Mouse (Mus musculus): ENCODE results near the gene Sbsn. TPM values are rescaled to one million over a fixed set of nuclear protein-coding genes. Genes with fewer than 3 reads are reported as not detected.

Gene Sbsn
- polyA plus RNA-seq, 1 experiment, result 4.7 TPM

Other genes starting within 250 kb of the Sbsn start
- gene Arhgap33, start 216.4 kb upstream of the Sbsn start, polyA plus RNA-seq (2012; rRNA removed), result 9.3 and 13.5 TPM in 2 replicates
- 68.9 and 72.1 TPM in 2 replicates for gene Hspb6, start 199.3 kb upstream of the Sbsn start, polyA plus RNA-seq (2012; rRNA removed)
- 13.3 and 13.9 TPM in 2 replicates for gene Proser3, start 199.2 kb upstream of the Sbsn start, polyA plus RNA-seq (2012; rRNA removed)
- 28.9 and 31.8 TPM in 2 replicates for gene Lin37, start 191.6 kb upstream of the Sbsn start, polyA plus RNA-seq (2012; rRNA removed)
- gene U2af1l4, start 188.2 kb upstream of the Sbsn start, polyA plus RNA-seq (2012; rRNA removed), result 46.8 and 55.9 TPM in 2 replicates
- gene Gm49396, start 188.1 kb upstream of the Sbsn start, polyA plus RNA-seq (2012; rRNA removed), result 1.4 and 1.6 TPM in 2 replicates
- gene Psenen, start 187.8 kb upstream of the Sbsn start, polyA plus RNA-seq (2012; rRNA removed), result 134 and 146 TPM in 2 replicates
- gene Igflr1, start 186.0 kb upstream of the Sbsn start, polyA plus RNA-seq (2012; rRNA removed), result 4.0 and 5.0 TPM in 2 replicates
- 37.4 and 45.6 TPM in 2 replicates for gene Kmt2b, start 162.7 kb upstream of the Sbsn start, polyA plus RNA-seq (2012; rRNA removed)
- gene Zbtb32, start 152.6 kb upstream of the Sbsn start, polyA plus RNA-seq (2012; rRNA removed), result 1.8 and 2.1 TPM in 2 replicates
- gene Upk1a, start 138.6 kb upstream of the Sbsn start, polyA plus RNA-seq (2012; rRNA removed), result 128 and 176 TPM in 2 replicates
- gene Cox6b1, start 125.3 kb upstream of the Sbsn start, polyA plus RNA-seq (2012; rRNA removed), result 518 and 792 TPM in 2 replicates
- gene Etv2, start 115.6 kb upstream of the Sbsn start, polyA plus RNA-seq (2012; rRNA removed), result not detected in 2 replicates
- 46.1 and 54.3 TPM in 2 replicates for gene Rbm42, start 101.2 kb upstream of the Sbsn start, polyA plus RNA-seq (2012; rRNA removed)
- 8.6 and 9.7 TPM in 2 replicates for gene Haus5, start 86.5 kb upstream of the Sbsn start, polyA plus RNA-seq (2012; rRNA removed)
- gene Pmis2, start 79.9 kb upstream of the Sbsn start, polyA plus RNA-seq (2012; rRNA removed), result 0.41 and 0.46 TPM in 2 replicates
- 0.66 and 1.5 TPM in 2 replicates for gene 2200002J24Rik, start 52.5 kb upstream of the Sbsn start, polyA plus RNA-seq (2012; rRNA removed)
- gene Atp4a, start 39.3 kb upstream of the Sbsn start, polyA plus RNA-seq (2012; rRNA removed), result 80.5 and 104 TPM in 2 replicates
- 216 and 270 TPM in 2 replicates for gene Tmem147, start 21.9 kb upstream of the Sbsn start, polyA plus RNA-seq (2012; rRNA removed)
- 22.6 and 32.2 TPM in 2 replicates for gene Gapdhs, start 7.8 kb upstream of the Sbsn start, polyA plus RNA-seq (2012; rRNA removed)
- gene Dmkn, start 12.3 kb downstream of the Sbsn start, polyA plus RNA-seq (2012; rRNA removed), result 11.1 and 17.7 TPM in 2 replicates
- 1.5 TPM in 1 of 2 replicates, not detected in the other for gene Krtdap, start 36.4 kb downstream of the Sbsn start, polyA plus RNA-seq (2012; rRNA removed)
- gene Ffar2, start 72.3 kb downstream of the Sbsn start, polyA plus RNA-seq (2012; rRNA removed), result 45.9 and 62.5 TPM in 2 replicates
- gene Ffar3, start 104.7 kb downstream of the Sbsn start, polyA plus RNA-seq (2012; rRNA removed), result not detected in 2 replicates
- gene Ffar1, start 110.1 kb downstream of the Sbsn start, polyA plus RNA-seq (2012; rRNA removed), result 0.04 and 0.05 TPM in 2 replicates
- 0.81 and 1.1 TPM in 2 replicates for gene Cd22, start 128.9 kb downstream of the Sbsn start, polyA plus RNA-seq (2012; rRNA removed)
- gene Mag, start 163.4 kb downstream of the Sbsn start, polyA plus RNA-seq (2012; rRNA removed), result 0.61 and 0.65 TPM in 2 replicates
- gene Hamp2, start 173.2 kb downstream of the Sbsn start, polyA plus RNA-seq (2012; rRNA removed), result 1.1 and 2.7 TPM in 2 replicates
- 0.76 and 8.4 TPM in 2 replicates for gene Hamp, start 192.6 kb downstream of the Sbsn start, polyA plus RNA-seq (2012; rRNA removed)
- gene Usf2, start 205.3 kb downstream of the Sbsn start, polyA plus RNA-seq (2012; rRNA removed), result 84.7 and 96.8 TPM in 2 replicates
- gene Lsr, start 222.0 kb downstream of the Sbsn start, polyA plus RNA-seq (2012; rRNA removed), result 71.1 and 104 TPM in 2 replicates
- gene Fam187b, start 222.3 kb downstream of the Sbsn start, polyA plus RNA-seq (2012; rRNA removed), result 10.9 and 14.2 TPM in 2 replicates